11 mouse cellular contexts compared by ENCODE assay signal in genomic region chr9:44310750-44311135, GRCm38 (mm10). TPM values are rescaled to one million over a fixed set of nuclear protein-coding genes. Genes with fewer than 3 reads are reported as not detected.
A peak's percentile ranks its signal among the peaks of the same experiment; 100 is the strongest.
DNase-seq lines count a peak whose midpoint lies in the region; ATAC-seq and TF ChIP-seq lines count a peak whose summit lies in the region.
"Had no signal": no experiment of that assay in that cellular context is flagged by ENCODE, and none has a peak within 500 bp of the region (broad histone marks: within the 10 kb centered on the region; RNA-seq: fewer than 3 reads in every experiment).

No protein-coding gene starts in this region.

- H3K4me3 ChIP-seq in heart, embryonic 13.5 days = peak overlapping the region; percentile 7; the same call in 1 of the 2 replicates
- H3K4me3 ChIP-seq in lung, postnatal 0 days (ENCODE audit: low read depth, low read length) = no peak overlapping the region
- H3K4me3 ChIP-seq in heart, postnatal 0 days (ENCODE audit: low read depth, low read length) = no peak overlapping the region
- no peak overlapping the region for H3K4me3 ChIP-seq in olfactory bulb, adult 2 months (ENCODE audit: insufficient read depth, low read depth, low read length)
- no peak overlapping the region for H3K4me3 ChIP-seq in thymus, adult 2 months (ENCODE audit: control insufficient read depth, insufficient read depth, low read length)

- peaks cover 19% of the 10 kb centered on the region for H3K4me1 ChIP-seq in heart, embryonic 13.5 days
- no peaks in the 10 kb centered on the region for H3K4me1 ChIP-seq in lung, postnatal 0 days (ENCODE audit: insufficient read depth, low read depth, low read length)
- 0 out of 2 replicates have a peak, but pooled peaks cover 4% of the 10 kb centered on the region for H3K4me1 ChIP-seq in heart, postnatal 0 days (ENCODE audit: control insufficient read depth, insufficient read depth)
- H3K4me1 ChIP-seq in olfactory bulb, adult 2 months (ENCODE audit: control insufficient read depth, insufficient read depth, low read length) = peaks cover 30% of the 10 kb centered on the region
- peaks cover 15% of the 10 kb centered on the region for H3K4me1 ChIP-seq in thymus, adult 2 months (replicated peaks; ENCODE audit: control insufficient read depth, insufficient read depth, low read length)

- no peak for ATAC-seq in heart, embryonic 13.5 days (ENCODE audit: extremely low read depth, insufficient number of reproducible peaks, low FRiP score, low TSS enrichment)
- ATAC-seq in lung, postnatal 0 days = no peak
- ATAC-seq in heart, postnatal 0 days (ENCODE audit: insufficient read depth, low read depth) = no peak
- no peak for ATAC-seq in erythroblast, adult 5-6 weeks (replicated peaks; ENCODE audit: low FRiP score, poor library complexity, severe bottlenecking)
- ATAC-seq: inflammation-experienced regulatory T-cells, adult 6 months had no signal

- no peaks in the 10 kb centered on the region for H3K27me3 ChIP-seq in heart, embryonic 13.5 days (replicated peaks)
- H3K27me3 ChIP-seq in lung, postnatal 0 days (replicated peaks; ENCODE audit: insufficient read depth, low read length) = no peaks in the 10 kb centered on the region
- no peaks in the 10 kb centered on the region for H3K27me3 ChIP-seq in heart, postnatal 0 days (ENCODE audit: control insufficient read depth, insufficient read depth, low read length)
- H3K27me3 ChIP-seq in thymus, adult 2 months (ENCODE audit: control insufficient read depth, insufficient read depth, low read length) = no peaks in the 10 kb centered on the region

- no peak for DNase-seq in heart, postnatal 4 days
- no peak for DNase-seq in lung, postnatal 0 days (ENCODE audit: low spot score)
- no peak for DNase-seq in lung, postnatal 4 days
- DNase-seq in heart, postnatal 0 days (ENCODE audit: low spot score) = no peak
- no peak for DNase-seq in thymus, adult 2 months
- DNase-seq: adrenal gland, adult 2 months; cerebellum, adult 2 months had no signal

- peak overlapping the region; percentile 34; the same call in 1 of the 2 replicates for H3K27ac ChIP-seq in heart, embryonic 13.5 days (replicated peaks)
- H3K27ac ChIP-seq in lung, postnatal 0 days (ENCODE audit: low read length) = peak overlapping the region; percentile 76
- peak overlapping the region; percentile 83 for H3K27ac ChIP-seq in heart, postnatal 0 days (ENCODE audit: low read depth)
- H3K27ac ChIP-seq in olfactory bulb, adult 2 months (ENCODE audit: insufficient read depth, low read depth, low read length) = 0 out of 2 replicates have a peak overlapping the region, but pooled peaks have one; percentile 26
- no peak overlapping the region for H3K27ac ChIP-seq in thymus, adult 2 months (ENCODE audit: control insufficient read depth, insufficient read depth, low read length)

- no peak for TF ChIP-seq EP300 in lung, postnatal 0 days (IDR thresholded peaks at IDR 0.05)
- TF ChIP-seq EP300 in heart, postnatal 0 days (IDR thresholded peaks at IDR 0.05; ENCODE audit: low read depth) = no peak

- H3K9me3 ChIP-seq in heart, embryonic 13.5 days = no peaks in the 10 kb centered on the region
- no peaks in the 10 kb centered on the region for H3K9me3 ChIP-seq in lung, postnatal 0 days (ENCODE audit: low read length)
- H3K9me3 ChIP-seq in heart, postnatal 0 days (replicated peaks; ENCODE audit: control insufficient read depth, low read length) = no peaks in the 10 kb centered on the region

- peaks cover 32% of the 10 kb centered on the region for H3K36me3 ChIP-seq in heart, embryonic 13.5 days
- peaks cover 19% of the 10 kb centered on the region for H3K36me3 ChIP-seq in lung, postnatal 0 days (ENCODE audit: insufficient read depth, low read length)
- H3K36me3 ChIP-seq in heart, postnatal 0 days (replicated peaks; ENCODE audit: control insufficient read depth, insufficient read depth, low read length) = peaks cover 34% of the 10 kb centered on the region
- peaks cover 42% of the 10 kb centered on the region for H3K36me3 ChIP-seq in thymus, adult 2 months (ENCODE audit: control insufficient read depth, insufficient read depth, low read length)

- WGBS in heart, embryonic 13.5 days = 26% methylated on average over 10 of the region's 10 CpGs
- 33% methylated on average over 10 of the region's 10 CpGs for WGBS in lung, postnatal 0 days
- WGBS in heart, postnatal 0 days = 38% methylated on average over 10 of the region's 10 CpGs
- 57% methylated on average over 10 of the region's 10 CpGs for WGBS in olfactory bulb, adult 2 months
- 92% methylated on average over 10 of the region's 10 CpGs for WGBS in thymus, adult 2 months

- TF ChIP-seq CTCF in lung, postnatal 0 days (IDR thresholded peaks at IDR 0.05) = 0 out of 2 replicates have a peak, but pooled peaks have one; percentile 15
- TF ChIP-seq CTCF in heart, postnatal 0 days (IDR thresholded peaks at IDR 0.05; ENCODE audit: low read depth) = no peak
- no peak for TF ChIP-seq CTCF in olfactory bulb, adult 2 months (IDR thresholded peaks at IDR 0.05; ENCODE audit: insufficient read depth, low read depth, low read length)
- no peak for TF ChIP-seq CTCF in thymus, adult 2 months (IDR thresholded peaks at IDR 0.05; ENCODE audit: borderline replicate concordance, control insufficient read depth, extremely low read depth, insufficient read depth, low read length, poor library complexity)

- TF ChIP-seq POLR2A in olfactory bulb, adult 2 months (IDR thresholded peaks at IDR 0.05; ENCODE audit: insufficient read depth, low read depth, low read length) = no peak
- TF ChIP-seq POLR2A in thymus, adult 2 months (IDR thresholded peaks at IDR 0.05; ENCODE audit: control insufficient read depth, extremely low read depth, insufficient read depth, low read length, poor library complexity) = no peak

- peak overlapping the region; percentile 54 for H3K9ac ChIP-seq in heart, embryonic 13.5 days
- H3K9ac ChIP-seq in lung, postnatal 0 days (replicated peaks; ENCODE audit: low read depth) = no peak overlapping the region
- 0 out of 2 replicates have a peak overlapping the region, but pooled peaks have one; percentile 17 for H3K9ac ChIP-seq in heart, postnatal 0 days (replicated peaks; ENCODE audit: low read depth, low read length)

- peak overlapping the region; percentile 50 for H3K4me2 ChIP-seq in heart, embryonic 13.5 days
- peak overlapping the region; percentile 28; the same call in 1 of the 2 replicates for H3K4me2 ChIP-seq in lung, postnatal 0 days (replicated peaks; ENCODE audit: low read depth, low read length)
- peak overlapping the region; percentile 27; the same call in 1 of the 2 replicates for H3K4me2 ChIP-seq in heart, postnatal 0 days (ENCODE audit: low read depth, low read length)

RNA-seq across cellular contexts. Expression of gene Hinfp, which starts 5.3 kb away (rescaled TPM):
- 14.9 and 16.0 TPM in 2 replicates for polyA plus RNA-seq in heart, embryonic 13.5 days (2015; fragmentation: Nextera tagmentation; extraction: Ambion mirVana)
- total RNA-seq in heart, postnatal 4 days (2021) = 10 to 100 TPM; 15.4 to 16.3 TPM
- 10.0 and 11.3 TPM in 2 replicates for polyA plus RNA-seq in lung, postnatal 0 days (2015; fragmentation: Nextera tagmentation; extraction: Ambion mirVana)
- total RNA-seq in heart, postnatal 0 days (2014; rRNA removed; ENCODE audit: low replicate concordance) = 14.8 and 26.3 TPM in 2 replicates
- polyA plus RNA-seq in heart, postnatal 0 days (2015; fragmentation: Nextera tagmentation; extraction: Ambion mirVana) = 7.6 and 9.4 TPM in 2 replicates
- not detected in 2 replicates for polyA plus RNA-seq in olfactory bulb, adult 2 months (2012; ENCODE audit: insufficient read depth, insufficient read length, low replicate concordance, missing spikeins)
- polyA plus RNA-seq in thymus, adult 2 months (2012; rRNA removed) = 71.1 and 71.9 TPM in 2 replicates
- total RNA-seq in erythroblast, adult 5-6 weeks (2015; ENCODE audit: low replicate concordance) = 2.5 and 4.6 TPM in 2 replicates
- 8.4 and 14.6 TPM in 2 replicates for total RNA-seq in erythroblast, adult 5-6 weeks (2017; ENCODE audit: low replicate concordance)

RNA-seq across cellular contexts. Expression of gene C2cd2l, which starts 9.3 kb away (rescaled TPM):
- 7.1 TPM in 2 replicates for polyA plus RNA-seq in heart, embryonic 13.5 days (2015; fragmentation: Nextera tagmentation; extraction: Ambion mirVana)
- total RNA-seq in heart, postnatal 4 days (2021) = 10 to 100 TPM; 16.3 to 16.5 TPM
- 8.1 and 10.3 TPM in 2 replicates for polyA plus RNA-seq in lung, postnatal 0 days (2015; fragmentation: Nextera tagmentation; extraction: Ambion mirVana)
- 14.5 and 16.8 TPM in 2 replicates for total RNA-seq in heart, postnatal 0 days (2014; rRNA removed; ENCODE audit: low replicate concordance)
- 4.7 and 5.0 TPM in 2 replicates for polyA plus RNA-seq in heart, postnatal 0 days (2015; fragmentation: Nextera tagmentation; extraction: Ambion mirVana)
- not detected in 2 replicates for polyA plus RNA-seq in olfactory bulb, adult 2 months (2012; ENCODE audit: insufficient read depth, insufficient read length, low replicate concordance, missing spikeins)
- 94.1 and 110 TPM in 2 replicates for polyA plus RNA-seq in thymus, adult 2 months (2012; rRNA removed)
- 13.4 and 16.3 TPM in 2 replicates for total RNA-seq in erythroblast, adult 5-6 weeks (2015; ENCODE audit: low replicate concordance)
- 14.1 and 17.0 TPM in 2 replicates for total RNA-seq in erythroblast, adult 5-6 weeks (2017; ENCODE audit: low replicate concordance)

RNA-seq across cellular contexts. Expression of gene Dpagt1, which starts 15.1 kb away (rescaled TPM):
- 33.4 and 34.4 TPM in 2 replicates for polyA plus RNA-seq in heart, embryonic 13.5 days (2015; fragmentation: Nextera tagmentation; extraction: Ambion mirVana)
- total RNA-seq in heart, postnatal 4 days (2021) = 10 to 100 TPM; 24.1 to 25.0 TPM
- 38.3 and 42.1 TPM in 2 replicates for polyA plus RNA-seq in lung, postnatal 0 days (2015; fragmentation: Nextera tagmentation; extraction: Ambion mirVana)
- total RNA-seq in heart, postnatal 0 days (2014; rRNA removed; ENCODE audit: low replicate concordance) = 27.6 and 33.3 TPM in 2 replicates
- polyA plus RNA-seq in heart, postnatal 0 days (2015; fragmentation: Nextera tagmentation; extraction: Ambion mirVana) = 24.5 and 25.2 TPM in 2 replicates
- polyA plus RNA-seq in olfactory bulb, adult 2 months (2012; ENCODE audit: insufficient read depth, insufficient read length, low replicate concordance, missing spikeins) = 150 TPM in 1 of 2 replicates, not detected in the other
- polyA plus RNA-seq in thymus, adult 2 months (2012; rRNA removed) = 47.9 and 49.5 TPM in 2 replicates
- 9.2 and 17.1 TPM in 2 replicates for total RNA-seq in erythroblast, adult 5-6 weeks (2015; ENCODE audit: low replicate concordance)
- total RNA-seq in erythroblast, adult 5-6 weeks (2017; ENCODE audit: low replicate concordance) = 4.9 and 5.7 TPM in 2 replicates

RNA-seq across cellular contexts. Expression of gene Abcg4, which starts 22.3 kb away (rescaled TPM):
- 2.1 and 3.5 TPM in 2 replicates for polyA plus RNA-seq in heart, embryonic 13.5 days (2015; fragmentation: Nextera tagmentation; extraction: Ambion mirVana)
- total RNA-seq in heart, postnatal 4 days (2021) = 1 to 10 TPM; 1.2 to 1.5 TPM
- 0.47 and 0.63 TPM in 2 replicates for polyA plus RNA-seq in lung, postnatal 0 days (2015; fragmentation: Nextera tagmentation; extraction: Ambion mirVana)
- total RNA-seq in heart, postnatal 0 days (2014; rRNA removed; ENCODE audit: low replicate concordance) = 1.7 and 2.1 TPM in 2 replicates
- polyA plus RNA-seq in heart, postnatal 0 days (2015; fragmentation: Nextera tagmentation; extraction: Ambion mirVana) = 0.49 and 0.69 TPM in 2 replicates
- polyA plus RNA-seq in olfactory bulb, adult 2 months (2012; ENCODE audit: insufficient read depth, insufficient read length, low replicate concordance, missing spikeins) = not detected in 2 replicates
- polyA plus RNA-seq in thymus, adult 2 months (2012; rRNA removed) = 1.2 and 2.7 TPM in 2 replicates
- 20.8 and 24.2 TPM in 2 replicates for total RNA-seq in erythroblast, adult 5-6 weeks (2015; ENCODE audit: low replicate concordance)
- 18.1 and 18.8 TPM in 2 replicates for total RNA-seq in erythroblast, adult 5-6 weeks (2017; ENCODE audit: low replicate concordance)
- polyA plus RNA-seq: inflammation-experienced regulatory T-cells, adult 6 months had no signal

RNA-seq across cellular contexts. Expression of gene H2afx, which starts 23.8 kb away (rescaled TPM):
- polyA plus RNA-seq in heart, embryonic 13.5 days (2015; fragmentation: Nextera tagmentation; extraction: Ambion mirVana) = 196 and 199 TPM in 2 replicates
- total RNA-seq in heart, postnatal 4 days (2021) = 100 to 1,000 TPM; 157 to 164 TPM
- polyA plus RNA-seq in lung, postnatal 0 days (2015; fragmentation: Nextera tagmentation; extraction: Ambion mirVana) = 50.0 and 52.7 TPM in 2 replicates
- 285 and 447 TPM in 2 replicates for total RNA-seq in heart, postnatal 0 days (2014; rRNA removed; ENCODE audit: low replicate concordance)
- 69.3 and 71.2 TPM in 2 replicates for polyA plus RNA-seq in heart, postnatal 0 days (2015; fragmentation: Nextera tagmentation; extraction: Ambion mirVana)
- polyA plus RNA-seq in olfactory bulb, adult 2 months (2012; ENCODE audit: insufficient read depth, insufficient read length, low replicate concordance, missing spikeins) = not detected in 2 replicates
- 891 and 1,033 TPM in 2 replicates for polyA plus RNA-seq in thymus, adult 2 months (2012; rRNA removed)
- total RNA-seq in erythroblast, adult 5-6 weeks (2015; ENCODE audit: low replicate concordance) = 45.2 and 69.0 TPM in 2 replicates
- 159 and 219 TPM in 2 replicates for total RNA-seq in erythroblast, adult 5-6 weeks (2017; ENCODE audit: low replicate concordance)
